Mouse (Mus musculus) midbrain, postnatal 0 days (tissue): ENCODE measurements at regions not wholly inside any gene's neighbourhood (a gene's known extent, or its start where the extent isn't known, plus 50 kb on each side); places are given as distances from the start of the nearest gene placed in this dataset.
"Not testable (repeated sequence)": the region's sequence is repeated elsewhere in the genome, so short reads cannot be mapped to it uniquely, and the experiment has no call there.

Experiments
- ATAC-seq: fragments of 200-750 bp; cut with Nextera tagmentation; 2 replicates; pipeline ENCODE4 v1.8.0; 2017; ENCODE audit warnings: moderate number of reproducible peaks, mild to moderate bottlenecking, moderate TSS enrichment, moderate library complexity; ENCODE audit not compliant: low FRiP score
- DNase-seq: peaks from one replicate; pipeline ENCODE4 v3.0.0-alpha.2; 2015; ENCODE audit warnings: low spot score
- H3K27ac ChIP-seq: fragments of 300-500 bp; sonication (generic); 2 replicates; pipeline ENCODE4 v1.5.1; 2014; ENCODE audit warnings: low read depth, mild to moderate bottlenecking, low read length, mixed read lengths
- H3K27me3 ChIP-seq: fragments of 300-500 bp; sonication (generic); 2 replicates; pipeline ENCODE4 v1.6.1; 2014; ENCODE audit warnings: low read length, control low read depth, mixed read lengths; ENCODE audit not compliant: insufficient read depth
- H3K36me3 ChIP-seq: fragments of 300-500 bp; sonication (generic); 2 replicates; pipeline ENCODE4 v1.6.1; 2014; ENCODE audit warnings: low read length, control low read depth, mixed read lengths; ENCODE audit not compliant: insufficient read depth
- H3K4me1 ChIP-seq: fragments of 300-500 bp; sonication (generic); 2 replicates; pipeline ENCODE4 v1.6.1; 2014; ENCODE audit warnings: mild to moderate bottlenecking, control low read depth, antibody characterized with exemption, low read length, mixed read lengths; ENCODE audit not compliant: insufficient read depth
- H3K4me2 ChIP-seq: fragments of 300-500 bp; sonication (generic); 2 replicates; pipeline ENCODE4 v1.6.1; 2014; ENCODE audit warnings: low read depth, mild to moderate bottlenecking, low read length, mixed read lengths; ENCODE audit not compliant: poor library complexity, severe bottlenecking
- H3K4me3 ChIP-seq: fragments of 300-500 bp; sonication (generic); 2 replicates; pipeline ENCODE4 v1.5.1; 2014; ENCODE audit warnings: low read depth, mild to moderate bottlenecking, low read length, moderate library complexity
- H3K9ac ChIP-seq: fragments of 300-500 bp; sonication (generic); replicated peaks from 2 replicates; pipeline ENCODE4 v1.6.1; 2014; ENCODE audit warnings: mild to moderate bottlenecking, low read length, moderate library complexity, mixed read lengths; ENCODE audit not compliant: poor library complexity, severe bottlenecking
- H3K9me3 ChIP-seq: fragments of 300-500 bp; sonication (generic); 2 replicates; pipeline ENCODE4 v1.6.1; 2016; ENCODE audit warnings: low read length, control low read depth
- CTCF ChIP-seq: IDR thresholded peaks from 2 replicates; pipeline ENCODE4 v1.5.1; 2016; ENCODE audit warnings: antibody characterized with exemption, mild to moderate bottlenecking
- WGBS: fragments of 180-500 bp; shearing (Covaris S2); extraction: QIAGEN DNeasy Blood & Tissue Kit; methylation state at CpG from one replicate; pipeline ENCODE4 v1.1.7; 2014; 5-methylcytosine and 5-hydroxymethylcytosine counted together

- Histone ChIP-seq H3K27ac (no peak overlapping the region), H3K9ac (no peak overlapping the region), H3K27me3 (no peaks in the 10 kb centered on the region), H3K36me3 (no peaks in the 10 kb centered on the region), H3K4me1 (no peaks in the 10 kb centered on the region), H3K4me3 (no peak overlapping the region), H3K4me2 (no peak overlapping the region), H3K9me3 (no peaks in the 10 kb centered on the region)
- no peak for TF ChIP-seq CTCF
- no peak for ATAC-seq
- WGBS, result 49% methylated on average over 6 of the region's 6 CpGs
- no peak for DNase-seq
Measured at GRCm38 (mm10) chr3:120375688-120376289, 591.5 kb upstream of the Ptbp2 start.

DNA sequence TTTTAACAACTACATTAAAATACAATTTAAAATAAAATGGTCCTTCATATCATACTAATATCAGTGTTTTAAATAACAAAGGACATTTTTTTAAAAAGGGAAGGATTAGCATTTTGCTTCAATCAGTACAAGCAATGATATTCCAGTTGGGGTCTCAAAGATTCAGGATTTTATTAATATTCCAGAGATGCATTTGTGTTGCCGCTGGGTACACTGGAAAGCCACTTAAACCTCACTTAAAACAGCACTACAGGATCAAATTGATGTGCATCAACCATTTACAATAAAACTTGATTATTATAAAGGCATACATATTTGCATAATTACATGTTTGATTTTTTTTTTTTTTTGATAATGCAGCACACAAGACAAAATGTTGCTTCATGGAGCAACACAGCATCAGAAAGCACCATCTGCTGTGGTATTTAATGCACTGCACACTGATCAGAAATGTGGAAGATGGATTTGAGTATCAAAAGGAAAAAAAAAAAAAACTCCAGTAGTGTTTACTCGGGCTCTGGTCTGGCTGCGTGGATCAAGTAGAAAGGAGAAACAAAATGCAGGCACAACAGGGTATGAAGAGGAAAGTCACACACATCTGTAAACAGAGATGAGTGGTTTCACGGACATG is 558.6 kb upstream of the Ptbp2 start:
- H3K4me1 ChIP-seq, result no peaks in the 10 kb centered on the region
- H3K27me3 ChIP-seq, result no peaks in the 10 kb centered on the region
- H3K4me3 ChIP-seq, result no peak overlapping the region
- H3K4me2 ChIP-seq, result no peak overlapping the region
- H3K27ac ChIP-seq, result no peak overlapping the region
- H3K9me3 ChIP-seq, result no peaks in the 10 kb centered on the region
- DNase-seq (peak; percentile 53), ATAC-seq (no peak)
- TF ChIP-seq CTCF, result peak; percentile 60
- WGBS, result 54% methylated on average over 4 of the region's 4 CpGs
- H3K36me3 ChIP-seq, result no peaks in the 10 kb centered on the region
- H3K9ac ChIP-seq, result no peak overlapping the region

DNA sequence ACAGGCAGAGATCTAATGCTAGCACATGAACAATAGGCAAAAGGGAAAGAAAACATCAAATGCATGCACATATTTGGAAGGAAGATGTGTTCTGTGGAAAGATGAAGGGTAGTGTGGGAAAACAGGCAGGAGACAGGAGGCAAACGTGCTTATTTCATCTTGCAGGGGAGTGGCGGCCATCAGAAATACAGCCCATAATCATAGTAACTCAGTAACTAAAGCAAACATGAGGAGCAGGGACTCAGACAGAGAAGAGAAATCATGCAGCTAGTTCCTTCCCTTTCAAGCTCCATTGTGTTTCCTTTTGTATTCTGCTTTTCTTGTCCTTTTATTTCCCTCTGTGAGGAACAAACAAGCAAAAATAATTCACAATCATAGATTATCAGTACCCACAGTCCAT is 557.6 kb upstream of the Ptbp2 start:
- DNase-seq, result no peak
- H3K4me1 ChIP-seq, result no peaks in the 10 kb centered on the region
- H3K9me3 ChIP-seq, result no peaks in the 10 kb centered on the region
- H3K9ac ChIP-seq, result no peak overlapping the region
- WGBS, result 61% methylated on average over 2 of the region's 2 CpGs
- no peak overlapping the region for H3K4me2 ChIP-seq
- H3K27ac ChIP-seq, result no peak overlapping the region
- no peak for TF ChIP-seq CTCF
- no peaks in the 10 kb centered on the region for H3K27me3 ChIP-seq
- H3K36me3 ChIP-seq, result no peaks in the 10 kb centered on the region
- no peak overlapping the region for H3K4me3 ChIP-seq
- no peak for ATAC-seq

DNA sequence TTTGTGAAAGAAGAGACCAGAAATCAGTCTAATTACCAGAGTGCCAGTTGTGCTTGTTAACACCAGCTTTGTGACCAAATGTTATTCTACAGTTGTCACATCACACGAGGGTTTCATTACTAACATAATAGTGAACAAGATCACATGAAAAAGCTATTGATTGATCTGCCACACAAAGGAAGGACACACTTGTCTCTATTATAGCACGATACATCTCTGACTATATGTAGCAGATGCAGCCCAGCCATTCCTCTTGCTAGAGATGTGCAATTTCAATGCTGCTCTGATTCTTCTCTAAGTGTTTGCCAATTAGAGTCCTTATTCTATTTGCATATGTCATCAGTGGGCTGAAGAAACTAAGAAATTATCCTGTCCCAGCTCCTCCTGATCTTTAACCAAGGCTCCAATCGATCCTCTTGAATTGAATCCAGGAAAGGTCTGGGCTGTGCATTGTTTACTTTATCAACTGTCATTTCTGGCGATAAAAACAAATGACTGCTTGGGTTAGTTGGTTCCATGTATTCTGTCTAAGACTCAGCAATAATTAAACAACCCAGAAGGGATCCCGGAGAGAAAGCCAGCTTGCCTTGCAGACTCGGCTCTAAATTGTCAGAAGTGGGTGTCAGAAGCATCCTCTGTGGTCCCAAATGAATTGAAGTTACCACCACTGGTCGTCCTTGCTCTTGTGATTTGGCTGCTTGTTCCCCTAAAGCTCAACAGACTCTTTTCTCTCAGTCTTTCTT is 551.7 kb upstream of the Ptbp2 start:
- Histone ChIP-seq H3K4me3 (no peak overlapping the region), H3K9me3 (no peaks in the 10 kb centered on the region), H3K36me3 (no peaks in the 10 kb centered on the region), H3K4me1 (no peaks in the 10 kb centered on the region), H3K4me2 (no peak overlapping the region), H3K9ac (no peak overlapping the region), H3K27ac (no peak overlapping the region), H3K27me3 (no peaks in the 10 kb centered on the region)
- ATAC-seq, result no peak
- WGBS, result 58% methylated on average over 7 of the region's 7 CpGs
- TF ChIP-seq CTCF, result no peak
- DNase-seq, result no peak

DNA sequence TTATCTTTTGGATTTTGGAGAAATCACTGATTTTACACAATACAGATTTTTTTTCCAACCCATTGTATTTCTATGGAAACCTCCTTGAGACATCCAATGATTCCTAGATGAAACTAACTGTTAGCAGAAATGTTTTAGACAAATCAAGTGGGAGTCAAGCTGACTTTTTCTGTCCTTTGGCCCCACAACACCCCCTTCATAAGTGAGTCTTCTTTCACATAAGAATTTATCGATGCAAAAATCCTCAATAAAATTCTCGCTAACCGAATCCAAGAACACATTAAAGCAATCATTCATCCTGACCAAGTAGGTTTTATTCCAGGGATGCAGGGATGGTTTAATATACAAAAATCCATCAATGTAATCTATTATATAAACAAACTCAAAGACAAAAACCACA is 522.8 kb upstream of the Ptbp2 start:
- ATAC-seq, H3K4me2 ChIP-seq, H3K9me3 ChIP-seq, H3K27ac ChIP-seq, H3K4me1 ChIP-seq, H3K36me3 ChIP-seq, H3K27me3 ChIP-seq, DNase-seq, H3K4me3 ChIP-seq, H3K9ac ChIP-seq: not testable (repeated sequence)
- 97% methylated on average over 3 of the region's 3 CpGs for WGBS

GRCm38 (mm10) chr3:120305608-120306007 is 521.3 kb upstream of the Ptbp2 start:
- DNase-seq, result peak; percentile 27
- ATAC-seq, result no peak
- TF ChIP-seq CTCF, result no peak

More at GRCm38 (mm10) chr3:120305608-120306007, 521.3 kb upstream of the Ptbp2 start:
- Histone ChIP-seq H3K9me3 (no peaks in the 10 kb centered on the region), H3K4me3 (no peak overlapping the region), H3K4me2 (no peak overlapping the region), H3K36me3 (no peaks in the 10 kb centered on the region), H3K27me3 (no peaks in the 10 kb centered on the region), H3K27ac (no peak overlapping the region), H3K9ac (no peak overlapping the region), H3K4me1 (no peaks in the 10 kb centered on the region)
- 47% methylated on average over 8 of the region's 8 CpGs for WGBS
